Mouse (Mus musculus) MEL (cell line): ENCODE measurements around the gene Tepsin.

ENCODE experiments used
- BHLHE40 ChIP-seq: IDR thresholded peaks from 2 replicates; pipeline ENCODE4 v1.6.1; 2012; ENCODE audit warnings: low read depth, mild to moderate bottlenecking, inconsistent platforms, low read length, improper control_type of control experiment, borderline replicate concordance
- CHD2 ChIP-seq: IDR thresholded peaks from 2 replicates; pipeline ENCODE4 v1.6.1; 2011; ENCODE audit warnings: low read length, improper control_type of control experiment
- CTCF ChIP-seq, 3 experiments: IDR thresholded peaks in 2 of 3; conservative IDR thresholded peaks in 1 of 3; 2 replicates each; pipeline ENCODE4 v1.5.1; 2011 to 2012; ENCODE audit warnings: low read length in 3 of 3, low read depth in 2 of 3, mild to moderate bottlenecking in 2 of 3, improper control_type of control experiment in 1 of 3, inconsistent platforms in 1 of 3, mixed read lengths in 1 of 3, moderate library complexity in 1 of 3; ENCODE audit not compliant: control insufficient read depth in 1 of 3, insufficient read depth in 1 of 3, poor library complexity in 1 of 3, severe bottlenecking in 1 of 3
- MAFK ChIP-seq: IDR thresholded peaks from 2 replicates; pipeline ENCODE4 v1.6.1; 2011; ENCODE audit warnings: low read depth, mild to moderate bottlenecking, low read length, improper control_type of control experiment, borderline replicate concordance
- MAZ ChIP-seq: IDR thresholded peaks from 2 replicates; pipeline ENCODE4 v1.6.1; 2012; ENCODE audit warnings: low read depth, mild to moderate bottlenecking, inconsistent platforms, low read length, improper control_type of control experiment
- MYC ChIP-seq: IDR thresholded peaks from 2 replicates; pipeline ENCODE4 v1.6.1; 2011; ENCODE audit warnings: low read depth, mild to moderate bottlenecking, low read length, improper control_type of control experiment, moderate library complexity
- ZNF384 ChIP-seq: IDR thresholded peaks from 2 replicates; pipeline ENCODE4 v1.6.1; 2012; ENCODE audit warnings: low read depth, mild to moderate bottlenecking, inconsistent platforms, low read length, improper control_type of control experiment

DNA sequence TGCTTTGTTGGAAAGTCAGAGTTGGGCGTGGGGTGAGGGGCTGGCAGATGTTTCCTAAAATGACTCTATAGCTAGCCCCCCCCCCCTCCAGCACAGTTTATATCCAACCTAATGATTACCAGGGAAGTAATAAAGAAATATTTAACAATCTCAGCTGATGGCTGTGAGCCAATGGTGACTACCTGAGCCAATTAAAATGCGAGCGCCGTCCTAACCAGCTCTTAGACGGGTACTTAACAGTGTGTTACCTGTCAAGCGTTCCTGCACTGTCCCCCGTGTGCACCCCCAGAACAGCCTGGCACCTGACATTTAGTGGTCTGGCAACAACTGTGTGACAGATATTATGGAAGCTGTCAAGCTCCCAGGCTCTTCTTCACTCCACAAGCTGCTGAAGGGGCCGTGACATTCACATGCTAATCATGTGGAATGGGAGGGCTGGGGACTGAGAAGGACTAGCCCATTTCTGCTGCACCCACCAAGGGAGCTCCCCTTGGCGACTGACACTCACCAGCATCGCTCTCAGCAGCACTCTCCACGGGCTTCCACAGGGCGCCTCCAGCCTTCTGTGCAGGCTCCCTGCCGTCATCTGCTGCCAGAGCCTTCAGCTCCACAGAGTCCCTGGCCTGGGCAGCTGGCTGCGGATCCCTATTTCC lies 11.2 kb upstream of the Tepsin start:
- TF ChIP-seq CTCF (IDR thresholded peaks at IDR 0.05 in 2 of 3, conservative IDR thresholded peaks at IDR 0.05 in 1 of 3; ENCODE audit: control insufficient read depth in 1 of 3, insufficient read depth in 1 of 3, low read depth in 2 of 3, low read length in 3 of 3, poor library complexity in 1 of 3, severe bottlenecking in 1 of 3) (no peak), MAZ (no peak), MYC (no peak), CHD2 (no peak), BHLHE40 (no peak), MAFK (no peak), ZNF384 (no peak)
